In genomic region chr12:100382526-100382925, GRCm38 (mm10) we compare ENCODE assay signal across 25 mouse cellular contexts.
DNase-seq lines count a peak whose midpoint lies in the region; TF ChIP-seq lines count a peak whose summit lies in the region.
"Had no signal": no experiment of that assay in that cellular context is flagged by ENCODE, and none has a peak within 500 bp of the region (broad histone marks: within the 10 kb centered on the region; RNA-seq: fewer than 3 reads in every experiment).

No protein-coding gene starts in this region.

- intact Hi-C loops in left cerebral cortex, adult 2 months (cut with DNase I): no loop called here
- intact Hi-C loops in left cerebral cortex, postnatal 36 days (cut with DNase I): no loop called here
- intact Hi-C loops in heart, postnatal 10 days (cut with DNase I): no loop called here

- no peak overlapping the region for H3K4me3 ChIP-seq in left cerebral cortex, adult 2 months
- H3K4me3 ChIP-seq: embryonic facial prominence, embryonic 10.5 days; embryonic facial prominence, embryonic 13.5 days; erythroblast, embryonic 14.5 days; forebrain, embryonic 12.5 days; forebrain, embryonic 15.5 days; heart, embryonic 12.5 days; heart, embryonic 15.5 days had no signal

- peak overlapping the region; percentile 86 for H3K27ac ChIP-seq in left cerebral cortex, adult 2 months
- H3K27ac ChIP-seq: embryonic facial prominence, embryonic 10.5 days; embryonic facial prominence, embryonic 13.5 days; forebrain, embryonic 12.5 days; forebrain, embryonic 15.5 days; heart, embryonic 15.5 days; hindbrain, embryonic 14.5 days; hindbrain, postnatal 0 days had no signal

- no peak for TF ChIP-seq CTCF in left cerebral cortex, adult 2 months (IDR thresholded peaks at IDR 0.05)

- no peak for DNase-seq in left cerebral cortex, adult 2 months (ENCODE audit: extremely low spot score in 1 of 2, low spot score in 2 of 2)
- no peak for DNase-seq in left cerebral cortex, postnatal 36 days (ENCODE audit: low spot score in 2 of 2)
- DNase-seq in adrenal gland, adult 8-10 months: peak; percentile 64
- DNase-seq in adrenal gland, postnatal 14 days: peak; percentile 59
- no peak for DNase-seq in heart, postnatal 10 days
- no peak for DNase-seq in spleen, adult 18-20 months
- DNase-seq: cerebellum, adult 11 months; cerebellum, adult 2 months; cerebellum, adult 9-11 months; cerebellum, postnatal 25 days; embryo, embryonic 11 days; gastrocnemius, postnatal 36 days; heart, adult 18-20 months; heart, postnatal 14 days; heart, postnatal 4 days; kidney, adult 18-20 months had no signal

Comparison
In these comparisons a context has a peak if more than half of its experiments do, and no peak if none do; other contexts are left out.
1. DNase-seq: peak in adrenal gland, adult 8-10 months (single experiment) and adrenal gland, postnatal 14 days (single experiment); none in left cerebral cortex, adult 2 months (0 of 2), left cerebral cortex, postnatal 36 days (0 of 2), heart, postnatal 10 days (0 of 2) and spleen, adult 18-20 months (0 of 2).